Mouse (Mus musculus): ENCODE results near the gene Tm6sf1.

GRCm38 (mm10) chr7:81868158-81868557 is 9.4 kb downstream of the Tm6sf1 start:
- TF ChIP-seq POLR2A (IDR thresholded peaks at IDR 0.05; ENCODE audit: control insufficient read depth, extremely low read depth, insufficient read depth, low read length, poor library complexity) (no peak), CTCF (IDR thresholded peaks at IDR 0.05; ENCODE audit: borderline replicate concordance, control insufficient read depth, extremely low read depth, insufficient read depth, low read length, poor library complexity) (peak; percentile 97)

Measured in thymus, adult 2 months (tissue).